Mouse (Mus musculus): ENCODE results near the gene Ifnar1.

The Ifnar1 gene

DNA sequence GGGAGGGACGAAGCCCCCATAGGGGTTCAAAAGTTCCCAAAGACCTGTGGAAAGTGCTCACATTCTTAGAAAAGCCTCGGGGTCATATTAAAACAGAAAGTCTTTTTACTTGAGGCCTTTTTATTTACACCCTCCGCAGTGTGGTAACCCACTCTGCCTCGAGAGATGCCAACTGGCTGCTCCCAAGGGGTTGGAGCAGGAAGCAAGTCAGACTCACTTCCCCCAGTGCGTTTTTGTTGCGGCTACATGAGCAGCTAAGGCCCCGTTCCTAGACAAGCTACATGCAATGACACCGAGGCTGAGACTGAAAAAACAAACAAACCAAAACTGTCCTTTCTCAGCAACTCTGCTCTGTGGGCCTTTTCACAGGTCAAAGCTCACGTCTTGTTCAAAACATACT, 53.5 kb downstream of the Ifnar1 start:
- DNase-seq (ENCODE audit: low read depth, low spot score) = no peak

DNA sequence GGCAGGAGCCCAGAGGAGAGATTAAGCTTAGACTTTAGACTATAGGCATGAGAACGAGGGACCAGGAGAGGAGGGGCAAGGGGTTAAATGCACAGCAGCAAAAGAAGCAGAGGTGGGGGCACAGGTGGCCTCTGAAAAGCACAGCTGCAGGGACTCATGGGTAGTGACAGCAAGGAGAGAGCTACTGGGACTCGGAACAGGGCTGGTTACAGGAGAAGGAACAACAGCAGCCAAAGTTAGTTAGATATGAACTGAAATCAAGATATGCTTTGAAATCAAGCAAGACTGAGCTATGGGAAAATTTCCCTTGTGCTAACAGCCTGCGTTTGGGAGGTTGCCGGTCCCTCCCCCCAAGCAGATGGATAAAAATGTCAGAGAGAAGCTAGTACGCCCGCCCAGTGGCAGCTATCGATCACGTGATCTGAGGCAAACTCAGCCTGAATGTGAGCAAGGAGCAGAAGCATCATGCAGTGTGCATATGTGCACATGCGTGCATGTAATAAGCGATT, 56.6 kb downstream of the Ifnar1 start:
- DNase-seq (ENCODE audit: low read depth, low spot score) = no peak

DNA sequence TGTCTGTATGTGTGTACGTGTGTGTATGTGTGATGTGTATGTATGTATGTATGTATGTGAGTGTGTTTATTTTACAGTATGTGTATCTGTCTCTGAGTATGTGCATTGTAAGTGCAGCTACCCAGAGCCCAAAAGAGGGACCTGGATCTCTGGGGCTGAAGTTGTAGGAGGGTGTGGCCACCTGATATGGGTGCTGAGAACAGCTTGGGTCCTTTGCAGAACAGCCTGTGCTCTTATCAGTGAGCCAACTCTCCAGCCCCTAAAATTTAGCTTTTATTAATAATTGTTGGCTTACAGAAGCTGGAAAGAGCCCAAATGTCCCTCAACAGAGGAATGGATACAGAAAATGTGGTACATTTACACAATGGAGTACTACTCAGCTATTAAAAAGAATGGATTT, 58.6 kb downstream of the Ifnar1 start:
- DNase-seq (ENCODE audit: low read depth, low spot score) = no peak

DNA sequence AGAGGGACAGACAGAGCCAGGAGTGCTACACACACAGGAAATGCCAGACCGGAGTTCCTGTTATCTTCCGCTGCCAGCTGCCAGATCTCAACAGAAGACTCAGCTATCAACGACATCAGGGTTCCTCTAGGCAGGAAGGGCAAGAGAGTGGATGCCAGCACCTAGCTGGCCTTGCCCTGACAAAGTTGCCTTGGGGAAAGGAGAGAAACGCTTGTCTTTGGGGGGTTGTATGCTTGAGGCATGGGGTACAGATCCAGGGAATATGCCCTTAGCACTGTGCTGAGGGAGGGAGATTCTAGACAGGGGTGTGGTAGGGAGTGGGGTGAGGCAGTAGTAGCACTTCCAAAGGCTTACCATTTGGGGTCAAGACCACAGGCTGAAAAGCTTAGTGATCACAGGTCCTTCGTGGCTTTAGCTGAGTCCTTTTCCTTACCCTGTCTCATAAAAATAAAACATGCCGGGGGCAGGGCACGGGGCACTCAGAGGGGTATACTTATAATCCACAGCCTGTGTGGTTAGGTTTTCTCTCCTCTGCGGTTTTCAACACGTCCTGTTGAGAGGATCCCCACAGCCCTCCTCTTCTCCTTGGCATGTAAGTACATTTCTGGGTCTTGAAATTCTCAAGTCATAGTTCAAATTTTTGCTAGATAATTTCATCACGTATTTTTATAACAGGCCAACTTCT, 60.7 kb downstream of the Ifnar1 start:
- no peak for DNase-seq (ENCODE audit: low read depth, low spot score)

DNA sequence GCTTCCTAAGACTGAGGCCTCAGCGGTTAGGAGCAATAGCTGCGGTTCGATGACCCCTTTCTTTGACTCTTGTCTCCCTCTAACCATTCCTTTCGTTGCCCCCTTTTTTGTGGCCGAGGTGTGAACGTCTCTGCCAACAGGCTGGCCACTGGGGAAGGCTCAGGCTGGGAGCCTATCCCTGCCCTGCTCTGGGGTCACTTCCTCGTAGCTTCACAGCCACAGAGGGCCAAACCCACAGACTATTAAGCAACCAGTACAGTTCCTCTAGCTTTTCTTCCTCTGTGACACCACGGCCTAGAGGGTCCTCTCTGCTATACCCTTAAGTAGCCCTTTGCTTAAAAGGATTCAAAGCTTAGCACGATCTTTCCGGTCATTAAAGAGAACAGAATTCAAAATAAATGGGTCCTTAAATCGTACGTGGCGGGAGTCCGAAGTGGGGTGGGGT, 61.4 kb downstream of the Ifnar1 start:
- DNase-seq (ENCODE audit: low read depth, low spot score) = no peak

DNA sequence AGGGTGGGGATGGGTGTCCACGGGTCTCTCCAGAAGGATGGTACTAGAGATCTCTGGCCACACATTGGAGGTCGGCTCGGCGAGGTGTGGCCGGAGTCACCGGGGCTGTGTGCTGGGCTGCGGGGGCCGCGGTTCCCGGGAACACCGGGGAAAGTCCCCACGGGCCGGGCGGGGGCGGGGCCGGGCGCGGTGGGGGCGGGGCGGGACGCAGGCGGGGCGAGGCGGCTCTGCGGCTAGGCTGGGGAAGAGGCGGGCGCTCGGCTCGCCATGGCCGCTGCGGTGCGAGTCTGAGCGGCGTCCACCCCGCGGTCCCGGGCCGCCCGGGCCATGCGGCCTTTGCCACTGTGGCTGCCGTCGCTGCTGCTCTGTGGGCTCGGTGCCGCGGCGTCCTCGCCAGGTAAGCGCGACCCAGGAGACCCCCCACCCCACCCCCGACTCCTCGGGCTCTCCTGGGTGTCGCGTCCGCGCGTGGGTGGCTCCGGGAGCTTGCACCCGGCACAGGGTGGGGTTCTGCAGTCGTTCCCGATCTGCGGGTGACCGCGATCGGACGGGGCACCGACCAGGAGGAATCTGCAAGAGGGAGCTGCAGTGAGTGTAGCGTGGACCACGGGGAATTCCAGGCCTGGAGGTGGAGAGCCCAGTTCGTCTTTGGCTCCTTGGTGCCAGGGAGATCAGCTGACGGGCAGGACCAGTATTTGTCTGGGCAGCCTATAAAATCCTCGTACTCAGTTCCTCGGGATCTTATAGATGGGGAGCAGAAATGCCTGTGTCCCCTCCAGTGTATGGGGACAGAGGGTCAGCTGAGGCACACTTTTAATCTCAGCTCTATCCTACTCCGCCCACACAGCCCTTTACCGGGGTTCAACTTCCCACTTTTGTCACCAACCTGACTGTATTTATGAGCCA, 62.1 kb downstream of the Ifnar1 start, which contains the start of gene Ifngr2:
Gene Ifngr2, plus strand, starts transcription at position 237 of the 906 bp plus-strand sequence.
- DNase-seq (ENCODE audit: low read depth, low spot score) = no peak

DNA sequence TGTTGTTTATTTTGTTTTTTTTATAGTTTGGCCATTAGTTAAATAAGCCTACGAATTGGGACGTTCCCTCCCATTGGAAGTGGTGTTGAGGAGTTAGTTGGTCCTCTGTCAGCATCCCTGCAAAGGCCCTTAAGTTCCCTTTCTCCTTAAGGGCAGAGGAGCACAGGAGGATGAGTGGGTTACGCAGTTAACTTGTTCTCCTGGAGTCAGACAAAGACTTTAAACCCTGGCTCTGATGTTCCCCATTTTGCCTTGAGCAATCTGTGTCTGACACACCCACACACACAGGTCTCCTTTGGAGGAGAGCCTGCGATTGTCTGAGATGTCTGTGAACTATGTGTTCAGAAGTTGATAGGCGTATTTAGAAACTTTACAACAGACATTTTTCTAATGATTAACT, 62.9 kb downstream of the Ifnar1 start:
- DNase-seq (ENCODE audit: low read depth, low spot score) = no peak

DNA sequence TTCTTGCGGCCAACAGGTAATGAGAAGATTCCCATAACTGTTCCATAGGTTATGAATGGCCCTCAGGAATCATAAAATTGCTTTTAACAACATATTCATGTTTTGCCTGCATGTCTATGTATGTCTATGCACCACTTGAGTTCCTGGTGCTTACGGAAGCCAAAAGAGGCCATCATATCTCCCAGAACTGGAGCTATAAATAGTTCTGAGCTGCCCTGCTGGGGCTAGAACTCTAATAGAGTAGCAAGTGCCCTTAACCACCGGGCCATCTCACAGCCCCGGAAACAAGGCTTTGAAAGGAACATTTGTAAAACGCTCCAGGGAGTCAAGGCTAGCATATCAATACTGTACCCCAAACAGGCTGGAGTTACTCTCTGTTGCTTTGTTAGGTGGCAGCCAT, 63.5 kb downstream of the Ifnar1 start:
- no peak for DNase-seq (ENCODE audit: low read depth, low spot score)

DNA sequence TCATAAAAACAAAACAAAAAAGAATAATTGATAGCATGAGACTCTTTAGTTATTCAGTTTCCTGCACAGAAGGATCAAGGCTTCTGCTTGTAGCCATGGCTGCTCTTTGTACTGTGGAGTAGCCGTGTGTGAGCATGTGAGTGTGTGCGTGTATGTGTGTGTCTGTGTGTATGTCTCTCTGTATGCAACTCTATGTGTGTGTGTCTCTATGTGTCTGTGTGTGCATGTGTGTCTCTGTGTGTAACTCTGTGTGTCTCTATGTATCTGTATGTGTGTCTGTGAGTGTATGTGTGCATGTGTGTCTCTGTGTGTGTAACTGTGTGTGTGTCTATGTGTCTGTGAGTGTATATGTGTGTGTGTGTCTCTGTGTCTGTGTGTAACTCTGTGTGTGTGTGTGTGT, 64.0 kb downstream of the Ifnar1 start:
- DNase-seq (ENCODE audit: low read depth, low spot score) = no peak

DNA sequence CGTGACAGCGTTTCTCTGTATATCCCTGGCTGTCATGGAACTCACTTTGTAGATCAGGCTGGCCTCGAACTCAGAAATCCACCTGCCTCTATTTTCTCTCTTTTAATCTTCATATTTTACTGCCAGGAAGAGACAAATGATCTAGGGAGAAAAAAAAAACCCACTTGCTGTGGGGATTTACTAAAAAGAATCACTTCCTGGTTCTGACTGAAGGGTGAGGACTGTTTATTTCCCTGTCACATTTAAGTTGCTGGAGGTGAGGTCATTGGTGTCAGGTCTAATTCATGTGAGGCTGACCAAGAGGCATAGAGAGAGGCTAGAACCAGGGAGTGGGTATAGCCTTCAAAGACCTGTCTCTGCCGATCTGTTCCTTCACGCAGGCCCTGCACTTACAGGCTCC, 64.6 kb downstream of the Ifnar1 start:
- no peak for DNase-seq (ENCODE audit: low read depth, low spot score)

DNA sequence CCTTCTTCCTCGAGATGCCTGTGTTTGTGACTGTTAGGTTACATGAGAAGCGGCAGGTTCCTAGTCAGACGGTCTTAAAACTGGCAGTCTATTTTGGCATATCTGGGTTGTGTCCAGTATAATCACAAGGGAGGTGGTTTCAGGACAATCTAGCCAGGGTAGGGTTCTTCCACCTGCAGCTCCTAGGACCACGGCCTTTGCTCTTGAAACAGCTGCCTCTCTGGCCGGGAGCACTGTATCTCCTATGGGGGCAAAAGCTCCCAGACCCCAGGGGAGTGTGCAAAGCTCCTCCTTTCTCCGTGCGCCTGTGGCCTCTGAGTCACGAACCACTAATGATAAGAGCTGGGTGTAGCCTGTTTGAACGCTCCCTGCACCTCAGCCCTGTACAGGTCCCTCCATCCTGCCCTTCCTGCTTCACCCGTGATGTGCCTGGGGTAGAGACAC, 66.1 kb downstream of the Ifnar1 start:
- DNase-seq (ENCODE audit: low read depth, low spot score) = no peak

DNA sequence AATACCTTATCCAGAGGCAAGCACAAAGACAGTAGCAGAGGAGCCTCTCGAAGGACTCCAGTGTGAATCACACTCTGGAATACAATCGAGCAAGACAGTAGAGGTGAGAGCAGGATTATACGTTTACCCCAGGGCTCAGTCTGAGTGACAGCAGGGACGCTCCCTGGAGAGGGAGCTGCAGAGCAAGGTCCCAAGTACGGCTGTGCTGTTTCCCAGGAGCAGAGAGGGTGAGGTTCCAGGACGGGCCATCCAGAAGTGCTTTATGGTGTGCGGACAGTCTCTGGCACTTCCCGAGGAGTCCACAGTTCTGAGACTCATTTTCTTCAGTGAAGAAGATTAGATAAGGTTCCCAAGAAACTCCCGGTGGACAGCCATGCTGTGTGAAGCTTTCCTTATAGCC, 67.0 kb downstream of the Ifnar1 start:
- DNase-seq (ENCODE audit: low read depth, low spot score) = peak; percentile 35

DNA sequence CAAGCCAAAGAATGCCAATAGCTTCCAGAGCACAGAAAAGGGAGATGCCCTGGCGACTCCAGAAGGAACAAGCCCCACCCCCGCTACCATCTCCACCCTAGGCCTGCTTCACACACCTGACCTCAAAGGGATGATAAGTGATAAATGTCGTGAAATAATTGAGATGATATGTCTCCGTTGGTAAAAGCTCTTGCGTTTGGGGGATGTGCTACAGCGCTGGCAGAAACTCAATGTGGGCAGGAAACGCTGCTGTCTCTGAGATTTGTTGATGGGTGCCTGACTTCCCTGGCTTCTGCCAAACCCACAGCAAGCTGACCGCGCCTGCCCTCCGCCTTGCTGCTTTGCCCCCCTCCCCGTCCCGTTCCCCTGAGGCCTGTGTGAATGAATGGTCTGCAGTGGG, 68.6 kb downstream of the Ifnar1 start:
- no peak for DNase-seq (ENCODE audit: low read depth, low spot score)

DNA sequence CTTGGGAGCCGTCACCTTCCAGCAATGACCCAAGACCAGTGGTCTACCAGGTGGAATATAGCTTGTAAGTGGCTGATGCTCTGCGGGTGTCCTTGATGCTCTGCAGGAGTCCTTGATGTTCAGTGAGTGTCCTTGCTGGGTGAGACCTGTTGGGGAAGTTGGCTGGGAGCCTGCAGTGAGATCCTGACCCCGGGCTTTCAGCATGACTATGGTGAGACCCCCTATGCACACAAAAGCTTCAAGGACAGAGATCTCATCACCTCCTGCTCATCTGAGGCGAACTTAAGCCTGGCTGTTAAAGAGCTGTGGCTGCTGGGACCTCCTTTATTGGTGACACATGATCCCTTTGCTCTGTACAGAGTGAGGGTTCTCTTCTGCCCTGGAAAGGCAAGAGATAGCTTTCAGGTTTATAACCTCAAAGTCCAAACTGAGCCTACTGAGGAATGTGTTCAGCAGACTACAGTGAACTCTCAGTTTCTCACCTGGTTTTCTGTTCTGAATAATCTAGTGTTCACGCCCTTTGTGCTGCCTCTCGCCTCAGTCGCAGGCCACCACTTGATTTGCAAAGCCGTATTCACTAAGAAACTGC, 70.1 kb downstream of the Ifnar1 start:
- DNase-seq (ENCODE audit: low read depth, low spot score) = peak; percentile 62

DNA sequence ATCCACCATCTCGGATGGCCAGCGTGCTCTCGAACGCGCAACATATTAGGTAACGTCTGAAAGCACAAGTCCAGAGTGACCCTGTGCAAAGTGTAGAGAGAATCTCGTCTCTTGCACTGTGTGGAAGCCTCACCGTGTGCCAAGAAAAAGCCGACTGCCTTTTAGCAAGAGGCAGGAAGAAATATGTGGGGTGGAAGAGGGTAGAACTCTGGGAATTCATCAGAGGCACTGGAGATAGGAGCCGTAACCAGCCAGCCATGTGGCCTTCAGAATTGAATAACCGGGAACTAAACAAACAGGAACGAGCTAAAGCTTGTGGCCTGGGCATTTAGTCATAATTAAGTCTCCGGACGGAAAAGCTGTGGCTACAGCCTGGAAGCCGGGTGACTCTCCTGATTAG, 71.6 kb downstream of the Ifnar1 start:
- no peak for DNase-seq (ENCODE audit: low read depth, low spot score)
